Mouse (Mus musculus) liver, adult 2 months (tissue): ENCODE results near the gene Fgfr2. TPM values are rescaled to one million over a fixed set of nuclear protein-coding genes. Genes with fewer than 3 reads are reported as not detected.

ENCODE experiments used
- DNase-seq: peaks from one replicate; pipeline ENCODE4 v3.0.0-alpha.2; 2011; ENCODE audit warnings: low read depth, low spot score; ENCODE audit errors: extremely low read depth
- H3K27ac ChIP-seq: fragments of 200-500 bp; replicated peaks from 2 replicates; pipeline ENCODE4 v1.5.1; 2012; ENCODE audit warnings: low read depth, mild to moderate bottlenecking, control low read depth, inconsistent platforms, low read length; ENCODE audit not compliant: insufficient read depth
- H3K27me3 ChIP-seq: fragments of 200-500 bp; 2 replicates; pipeline ENCODE4 v1.6.1; 2012; ENCODE audit warnings: mild to moderate bottlenecking, moderate library complexity, low read length, inconsistent platforms; ENCODE audit not compliant: control insufficient read depth, insufficient read depth
- H3K36me3 ChIP-seq: fragments of 200-500 bp; 2 replicates; pipeline ENCODE4 v1.6.1; 2012; ENCODE audit warnings: low read length, inconsistent platforms; ENCODE audit not compliant: control insufficient read depth, insufficient read depth
- H3K4me1 ChIP-seq: fragments of 200-500 bp; 2 replicates; pipeline ENCODE4 v1.6.1; 2011; ENCODE audit warnings: low read length; ENCODE audit not compliant: control insufficient read depth, insufficient read depth
- H3K4me3 ChIP-seq: fragments of 200-500 bp; 2 replicates; pipeline ENCODE4 v1.5.1; 2011; ENCODE audit warnings: low read depth, mild to moderate bottlenecking, control low read depth, low read length, moderate library complexity; ENCODE audit not compliant: insufficient read depth
- H3K79me2 ChIP-seq: fragments of 200-500 bp; 2 replicates; pipeline ENCODE4 v1.6.1; 2012; ENCODE audit warnings: inconsistent platforms, mild to moderate bottlenecking, low read length, moderate library complexity; ENCODE audit not compliant: control insufficient read depth, insufficient read depth
- H3K9ac ChIP-seq: fragments of 200-500 bp; 2 replicates; pipeline ENCODE4 v1.6.1; 2012; ENCODE audit warnings: low read depth, mild to moderate bottlenecking, control low read depth, inconsistent platforms, low read length
- CTCF ChIP-seq: fragments of 200-500 bp; IDR thresholded peaks from 2 replicates; pipeline ENCODE4 v1.5.1; 2011; ENCODE audit warnings: low read depth, low read length, control low read depth
- POLR2A ChIP-seq: fragments of 200-500 bp; IDR thresholded peaks from 2 replicates; pipeline ENCODE4 v1.6.1; 2011; ENCODE audit warnings: low read length, control low read depth; ENCODE audit not compliant: insufficient read depth; ENCODE audit errors: extremely low read depth
- WGBS: fragments of 180-500 bp; shearing (Covaris S2); methylation state at CpG from one replicate; pipeline ENCODE4 v1.1.7; 2018; 5-methylcytosine and 5-hydroxymethylcytosine counted together
- polyA plus RNA-seq: library from polyadenylated mRNA; depleted of rRNA; stranded (reverse); fragments of >200 nt; gene quantifications from 2 replicates; pipeline ENCODE4 v1.2.3, GENCODE M21; 2012
- total RNA-seq: library from RNA; depleted of rRNA; stranded (reverse); fragments of >200 nt; gene quantifications from 2 replicates; pipeline ENCODE4 v1.2.3, GENCODE M21; 2014

The Fgfr2 gene
- total and polyA plus RNA-seq, 2 experiments, result 16.7 to 35.2 TPM

DNA sequence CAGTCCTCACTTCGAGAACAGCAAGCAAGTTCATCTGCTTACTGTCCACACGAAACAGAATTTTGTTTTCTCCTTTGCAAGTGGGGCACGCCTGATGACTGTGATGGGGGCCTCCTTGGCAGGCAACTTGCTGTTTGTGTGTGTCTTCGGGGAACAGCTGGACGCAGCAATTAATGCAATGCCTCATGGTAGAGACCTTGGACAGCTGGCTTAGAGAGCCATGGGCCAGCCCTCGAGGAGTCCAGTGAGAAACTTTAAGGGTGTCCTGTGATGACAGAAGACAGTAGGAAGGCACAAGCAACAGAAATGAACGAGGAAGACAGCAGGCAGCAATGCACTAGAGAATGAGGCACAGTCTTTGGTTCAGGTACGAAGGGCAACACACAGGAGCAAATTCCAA lies 852.8 kb downstream of the Fgfr2 start:
- WGBS, result 79% methylated on average over 8 of the region's 8 CpGs
- DNase-seq, result no peak
- Histone ChIP-seq H3K4me1 (peaks cover 7% of the 10 kb centered on the region), H3K79me2 (no peaks in the 10 kb centered on the region; the same call in 1 of the 2 replicates), H3K9ac (no peak overlapping the region), H3K27me3 (no peaks in the 10 kb centered on the region), H3K4me3 (no peak overlapping the region), H3K36me3 (peaks cover 1% of the 10 kb centered on the region), H3K27ac (no peak overlapping the region)
- TF ChIP-seq POLR2A (no peak), CTCF (no peak)

- Histone ChIP-seq H3K9ac (no peak overlapping the region), H3K27me3 (no peaks in the 10 kb centered on the region), H3K36me3 (peaks cover 1% of the 10 kb centered on the region), H3K79me2 (no peaks in the 10 kb centered on the region; the same call in 1 of the 2 replicates), H3K27ac (no peak overlapping the region), H3K4me1 (peaks cover 9% of the 10 kb centered on the region), H3K4me3 (no peak overlapping the region)
- DNase-seq, result no peak
- WGBS, result 81% methylated on average over 3 of the region's 3 CpGs
- TF ChIP-seq POLR2A (no peak), CTCF (no peak)
Measured at GRCm38 (mm10) chr7:132269661-132270060, 853.5 kb downstream of the Fgfr2 start.

- Histone ChIP-seq H3K79me2 (no peaks in the 10 kb centered on the region), H3K9ac (no peak overlapping the region), H3K4me3 (no peak overlapping the region), H3K4me1 (peaks cover 10% of the 10 kb centered on the region), H3K36me3 (peaks cover 1% of the 10 kb centered on the region), H3K27me3 (no peaks in the 10 kb centered on the region), H3K27ac (no peak overlapping the region)
- TF ChIP-seq POLR2A, result no peak
- no peak for TF ChIP-seq CTCF
- 83% methylated on average over 4 of the region's 4 CpGs for WGBS
- DNase-seq, result no peak
Measured at GRCm38 (mm10) chr7:132267721-132268498, 855.2 kb downstream of the Fgfr2 start.

GRCm38 (mm10) chr7:132264763-132265162 lies 858.4 kb downstream of the Fgfr2 start:
- Histone ChIP-seq H3K27ac (0 out of 2 replicates have a peak overlapping the region, but pooled peaks have one; percentile 11), H3K9ac (no peak overlapping the region), H3K27me3 (no peaks in the 10 kb centered on the region), H3K4me3 (no peak overlapping the region), H3K4me1 (peaks cover 5% of the 10 kb centered on the region; the same call in 1 of the 2 replicates), H3K36me3 (peaks cover 1% of the 10 kb centered on the region; the same call in 1 of the 2 replicates), H3K79me2 (no peaks in the 10 kb centered on the region)
- no peak for TF ChIP-seq CTCF
- TF ChIP-seq POLR2A, result no peak
- WGBS, result 75% methylated on average over 3 of the region's 3 CpGs
- no peak for DNase-seq

- no peak overlapping the region for H3K9ac ChIP-seq
- no peak overlapping the region for H3K4me3 ChIP-seq
- TF ChIP-seq POLR2A, result no peak
- no peak for TF ChIP-seq CTCF
- H3K4me1 ChIP-seq, result peaks cover 5% of the 10 kb centered on the region; the same call in 1 of the 2 replicates
- no peaks in the 10 kb centered on the region for H3K36me3 ChIP-seq
- DNase-seq, result no peak
- WGBS, result 73% methylated on average over 6 of the region's 6 CpGs
- H3K27me3 ChIP-seq, result no peaks in the 10 kb centered on the region
- no peaks in the 10 kb centered on the region for H3K79me2 ChIP-seq
- 0 out of 2 replicates have a peak overlapping the region, but pooled peaks have one; percentile 4 for H3K27ac ChIP-seq
Measured at GRCm38 (mm10) chr7:132263186-132263585, 860.0 kb downstream of the Fgfr2 start.

DNA sequence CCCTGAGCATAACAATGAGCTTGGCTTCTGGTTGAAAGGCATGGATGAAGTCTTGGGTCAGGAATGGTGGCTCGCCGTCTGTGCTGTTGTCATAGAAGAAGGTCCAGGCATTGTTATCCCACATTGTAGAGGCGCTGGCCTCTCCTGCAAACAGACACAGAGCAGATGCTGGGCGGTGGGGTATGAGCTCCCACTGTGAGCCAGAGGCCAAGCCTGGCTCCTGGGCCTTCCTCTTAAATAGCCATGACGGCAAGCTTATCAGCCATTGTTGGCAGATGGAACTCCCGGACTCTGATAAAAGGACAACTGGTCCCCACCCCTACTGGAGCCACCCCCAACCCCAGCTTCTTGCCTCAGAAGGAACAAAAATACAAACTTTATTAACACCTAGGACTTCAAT lies 860.5 kb downstream of the Fgfr2 start:
- no peak for DNase-seq
- 0 out of 2 replicates have a peak overlapping the region, but pooled peaks have one; percentile 4 for H3K27ac ChIP-seq

More for the DNA sequence above, 860.5 kb downstream of the Fgfr2 start:
- H3K36me3 ChIP-seq, result no peaks in the 10 kb centered on the region
- no peaks in the 10 kb centered on the region for H3K27me3 ChIP-seq
- H3K9ac ChIP-seq, result no peak overlapping the region
- peaks cover 5% of the 10 kb centered on the region; the same call in 1 of the 2 replicates for H3K4me1 ChIP-seq
- TF ChIP-seq POLR2A (no peak), CTCF (no peak)
- 63% methylated on average over 6 of the region's 6 CpGs for WGBS
- H3K79me2 ChIP-seq, result no peaks in the 10 kb centered on the region
- no peak overlapping the region for H3K4me3 ChIP-seq
